In genomic region chr13:112381476-112381875, GRCm38 (mm10) we compare ENCODE assay signal across 23 mouse cellular contexts.
DNase-seq lines count a peak whose midpoint lies in the region; ATAC-seq and TF ChIP-seq lines count a peak whose summit lies in the region.
"Had no signal": no experiment of that assay in that cellular context is flagged by ENCODE, and none has a peak within 500 bp of the region (broad histone marks: within the 10 kb centered on the region; RNA-seq: fewer than 3 reads in every experiment).

No protein-coding gene starts in this region.

- WGBS in midbrain, embryonic 11.5 days, result 82% methylated on average over 2 of the region's 2 CpGs
- 72% methylated on average over 2 of the region's 2 CpGs for WGBS in midbrain, postnatal 0 days
- 74% methylated on average over 2 of the region's 2 CpGs for WGBS in embryonic facial prominence, embryonic 15.5 days

- ATAC-seq in midbrain, embryonic 11.5 days (ENCODE audit: low FRiP score), result no peak
- no peak for ATAC-seq in midbrain, postnatal 0 days (ENCODE audit: low FRiP score)
- ATAC-seq in embryonic facial prominence, embryonic 15.5 days (ENCODE audit: insufficient number of reproducible peaks, low FRiP score, low TSS enrichment, low read depth), result no peak
- ATAC-seq: activated CD4-positive, CD25-positive, alpha-beta regulatory T cell, adult 4 months; forebrain, embryonic 13.5 days; forebrain, embryonic 15.5 days; forebrain, postnatal 0 days; Patski had no signal

- no peaks in the 10 kb centered on the region for H3K9me3 ChIP-seq in midbrain, embryonic 11.5 days (ENCODE audit: control insufficient read depth, low read length)
- H3K9me3 ChIP-seq in midbrain, postnatal 0 days (ENCODE audit: low read length), result no peaks in the 10 kb centered on the region
- no peaks in the 10 kb centered on the region for H3K9me3 ChIP-seq in embryonic facial prominence, embryonic 15.5 days (replicated peaks)
- H3K9me3 ChIP-seq: forebrain, embryonic 10.5 days; forebrain, embryonic 13.5 days; forebrain, embryonic 15.5 days; G1E had no signal

- TF ChIP-seq CTCF in midbrain, postnatal 0 days (IDR thresholded peaks at IDR 0.05), result no peak

- H3K9ac ChIP-seq in midbrain, embryonic 11.5 days (ENCODE audit: low read length), result no peak overlapping the region
- no peak overlapping the region for H3K9ac ChIP-seq in midbrain, postnatal 0 days (replicated peaks; ENCODE audit: low read length, poor library complexity, severe bottlenecking)
- no peak overlapping the region for H3K9ac ChIP-seq in embryonic facial prominence, embryonic 15.5 days
- H3K9ac ChIP-seq: forebrain, embryonic 13.5 days; forebrain, embryonic 15.5 days; forebrain, postnatal 0 days had no signal

- no peaks in the 10 kb centered on the region for H3K36me3 ChIP-seq in midbrain, embryonic 11.5 days (ENCODE audit: control insufficient read depth, insufficient read depth, low read length)
- no peaks in the 10 kb centered on the region for H3K36me3 ChIP-seq in midbrain, postnatal 0 days (ENCODE audit: insufficient read depth, low read length)
- H3K36me3 ChIP-seq in embryonic facial prominence, embryonic 15.5 days, result no peaks in the 10 kb centered on the region
- H3K36me3 ChIP-seq: forebrain, embryonic 10.5 days; forebrain, embryonic 15.5 days; G1E had no signal

- H3K4me1 ChIP-seq in midbrain, embryonic 11.5 days (ENCODE audit: control insufficient read depth, insufficient read depth, low read length), result no peaks in the 10 kb centered on the region
- H3K4me1 ChIP-seq in midbrain, postnatal 0 days (ENCODE audit: insufficient read depth, low read length), result no peaks in the 10 kb centered on the region
- peaks cover 19% of the 10 kb centered on the region for H3K4me1 ChIP-seq in embryonic facial prominence, embryonic 15.5 days
- H3K4me1 ChIP-seq: forebrain, embryonic 10.5 days; forebrain, embryonic 13.5 days had no signal

- no peak overlapping the region for H3K27ac ChIP-seq in midbrain, embryonic 11.5 days (ENCODE audit: low read depth, low read length)
- no peak overlapping the region for H3K27ac ChIP-seq in midbrain, postnatal 0 days (ENCODE audit: low read depth, low read length)
- H3K27ac ChIP-seq in embryonic facial prominence, embryonic 15.5 days (replicated peaks), result 0 out of 2 replicates have a peak overlapping the region, but pooled peaks have one; percentile 81
- H3K27ac ChIP-seq: forebrain, embryonic 10.5 days; forebrain, embryonic 13.5 days; forebrain, embryonic 15.5 days had no signal

- DNase-seq in midbrain, embryonic 11.5 days (ENCODE audit: low spot score, missing footprints), result peak; percentile 67
- no peak for DNase-seq in midbrain, postnatal 0 days (ENCODE audit: low spot score)
- DNase-seq in R1 (ENCODE audit: low read depth, low spot score), result peak; percentile 49
- no peak for DNase-seq in kidney, adult 18-20 months
- DNase-seq in layer of hippocampus, adult 18-20 months (ENCODE audit: low spot score in 2 of 2), result no peak
- DNase-seq in right cerebral cortex, postnatal 14 days, result no peak
- DNase-seq: adrenal gland, adult 8-10 months; adrenal gland, postnatal 14 days; adrenal gland, postnatal 36 days; cerebellum, adult 11-12 months; cerebellum, adult 2 months; cerebellum, adult 9-10 months; cerebellum, postnatal 10 days; cerebellum, postnatal 25 days; forebrain, postnatal 0 days had no signal

- H3K4me3 ChIP-seq in midbrain, embryonic 11.5 days (ENCODE audit: low read depth, low read length), result no peak overlapping the region
- no peak overlapping the region for H3K4me3 ChIP-seq in midbrain, postnatal 0 days (ENCODE audit: low read depth, low read length)
- H3K4me3 ChIP-seq in embryonic facial prominence, embryonic 15.5 days (replicated peaks), result no peak overlapping the region
- H3K4me3 ChIP-seq: erythroblast, embryonic 14.5 days; forebrain, embryonic 10.5 days; forebrain, embryonic 13.5 days; forebrain, embryonic 15.5 days had no signal

- H3K4me2 ChIP-seq in midbrain, embryonic 11.5 days, result no peak overlapping the region
- no peak overlapping the region for H3K4me2 ChIP-seq in midbrain, postnatal 0 days (ENCODE audit: low read depth, low read length, poor library complexity, severe bottlenecking)
- H3K4me2 ChIP-seq in embryonic facial prominence, embryonic 15.5 days (replicated peaks), result no peak overlapping the region
- H3K4me2 ChIP-seq: forebrain, embryonic 13.5 days; forebrain, embryonic 15.5 days had no signal

- no peaks in the 10 kb centered on the region for H3K27me3 ChIP-seq in midbrain, embryonic 11.5 days (ENCODE audit: control insufficient read depth, insufficient read depth, low read length)
- H3K27me3 ChIP-seq in midbrain, postnatal 0 days (ENCODE audit: insufficient read depth, low read length), result no peaks in the 10 kb centered on the region
- no peaks in the 10 kb centered on the region for H3K27me3 ChIP-seq in embryonic facial prominence, embryonic 15.5 days
- H3K27me3 ChIP-seq: forebrain, embryonic 13.5 days; forebrain, embryonic 15.5 days; Patski had no signal

Comparison
In these comparisons a context has a peak if more than half of its experiments do, and no peak if none do; other contexts are left out.
1. DNase-seq: peak in midbrain, embryonic 11.5 days (single experiment) and R1 (single experiment); none in midbrain, postnatal 0 days (single experiment), kidney, adult 18-20 months (single experiment), layer of hippocampus, adult 18-20 months (0 of 2) and right cerebral cortex, postnatal 14 days (single experiment).